Mouse (Mus musculus): ENCODE results near the gene 1500011B03Rik. TPM values are rescaled to one million over a fixed set of nuclear protein-coding genes. Genes with fewer than 3 reads are reported as not detected.

Gene 1500011B03Rik
- total RNA-seq, 2 experiments from 2014 or later, result 3.9 to 4.6 TPM

- Histone ChIP-seq H3K4me3 (no peak overlapping the region), H3K27ac (peak overlapping the region; percentile 49)
- no peak for DNase-seq
- no peak for TF ChIP-seq CTCF (IDR thresholded peaks at IDR 0.05)
- intact Hi-C loops (cut with DNase I), result no loop called here
These were observed 30.0 kb downstream of the 1500011B03Rik start for GRCm38 (mm10) chr5:114793317-114793716.

DNA sequence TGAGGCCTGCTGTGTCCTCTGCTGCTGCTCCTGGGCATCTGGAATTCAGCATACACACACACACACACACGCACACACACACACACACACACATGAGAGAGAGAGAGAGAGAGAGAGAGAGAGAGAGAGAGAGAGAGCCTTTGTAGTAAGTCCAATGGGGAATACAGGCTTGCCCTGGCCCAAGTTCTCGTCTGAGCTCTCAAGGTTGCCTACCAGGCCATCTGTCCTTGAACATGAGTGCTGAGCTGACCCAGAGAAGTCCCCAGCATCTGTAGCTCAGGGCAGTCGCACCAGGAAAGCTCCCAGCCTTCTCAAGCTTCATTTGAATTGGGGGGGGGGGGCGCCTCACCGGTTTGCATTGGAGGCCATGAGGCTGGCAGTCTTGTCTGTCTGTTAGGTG lies 38.1 kb downstream of the 1500011B03Rik start:
- no peak for DNase-seq
- no peak for TF ChIP-seq CTCF (IDR thresholded peaks at IDR 0.05)
- Histone ChIP-seq H3K4me3 (no peak overlapping the region), H3K27ac (peak overlapping the region; percentile 76; the same call in 1 of the 2 replicates)
- intact Hi-C loops (cut with DNase I), result no loop called here

DNA sequence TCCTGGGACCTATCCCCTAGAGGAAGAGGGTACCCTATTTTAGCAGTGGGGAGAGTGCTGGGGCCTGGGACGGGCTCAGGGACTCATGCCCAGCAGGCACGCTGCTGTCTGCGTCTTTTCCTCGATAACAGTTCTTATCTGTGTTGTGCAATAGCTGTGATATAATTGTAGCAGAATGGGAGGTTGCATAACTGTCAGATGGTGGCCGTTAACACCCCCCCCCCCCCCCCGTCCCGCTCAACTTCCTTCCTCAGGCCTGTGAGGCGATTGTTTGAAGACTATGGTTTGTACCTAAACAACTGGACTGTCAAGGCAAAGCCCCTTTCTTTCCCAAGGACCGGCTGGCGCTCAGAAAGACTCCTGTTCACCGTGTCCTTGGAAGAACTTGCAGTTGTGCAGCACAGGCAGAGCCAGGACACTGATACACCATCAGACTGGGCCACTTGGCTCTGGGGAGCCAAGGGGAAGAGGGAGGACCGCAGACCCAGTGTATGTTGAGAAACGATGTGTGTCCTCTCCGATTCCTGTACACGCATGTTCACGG lies 38.6 kb downstream of the 1500011B03Rik start:
- peak overlapping the region; percentile 47 for H3K4me3 ChIP-seq
- intact Hi-C loops (cut with DNase I), result no loop called here
- DNase-seq, result no peak
- no peak for TF ChIP-seq CTCF (IDR thresholded peaks at IDR 0.05)
- H3K27ac ChIP-seq, result peak overlapping the region; percentile 76

DNA sequence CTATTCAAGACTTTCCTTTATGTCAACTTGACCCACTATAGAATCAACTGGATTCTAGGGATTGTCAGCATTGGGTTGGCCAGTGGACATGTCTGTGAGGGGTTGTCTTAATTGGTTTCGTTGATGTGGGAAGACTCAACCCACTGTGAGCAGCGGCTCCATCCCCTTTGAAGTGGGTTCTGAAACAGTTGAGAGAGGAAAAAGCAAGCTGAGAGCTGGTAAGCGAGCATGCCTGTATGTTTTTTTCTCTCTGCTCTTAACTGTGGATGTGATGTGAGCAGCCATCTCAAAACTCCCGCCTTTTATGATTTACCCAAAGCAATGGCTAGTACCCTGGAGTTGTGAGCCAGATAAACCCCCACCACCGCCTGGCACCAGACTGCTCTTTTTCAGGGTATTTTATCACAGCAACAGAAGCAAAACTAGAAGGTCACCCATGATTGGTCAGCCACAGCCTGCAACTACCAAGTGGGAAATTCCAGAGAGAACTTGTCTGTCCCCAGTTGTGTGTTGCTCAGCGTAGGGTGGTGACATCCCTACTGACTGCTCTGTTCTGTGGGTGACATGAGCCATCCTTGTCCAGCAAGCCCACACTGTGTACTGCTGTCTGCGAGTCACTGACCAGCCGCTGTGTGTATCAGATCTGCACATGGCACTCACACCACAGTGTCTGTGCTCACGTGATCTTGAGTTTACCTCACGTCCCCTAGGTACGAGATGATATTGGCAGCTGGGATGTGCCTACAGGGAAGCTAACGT lies 39.7 kb downstream of the 1500011B03Rik start:
- Histone ChIP-seq H3K4me3 (no peak overlapping the region), H3K27ac (0 out of 2 replicates have a peak overlapping the region, but pooled peaks have one; percentile 76)
- no peak for TF ChIP-seq CTCF (IDR thresholded peaks at IDR 0.05)
- no peak for DNase-seq
- intact Hi-C loops (cut with DNase I), result no loop called here

- Histone ChIP-seq H3K4me3 (no peak overlapping the region), H3K27ac (no peak overlapping the region)
- no peak for DNase-seq
- intact Hi-C loops (cut with DNase I), result no loop called here
- no peak for TF ChIP-seq CTCF (IDR thresholded peaks at IDR 0.05)
These were observed 40.3 kb downstream of the 1500011B03Rik start for GRCm38 (mm10) chr5:114782991-114783390.

- H3K4me3 ChIP-seq, result no peak overlapping the region
- intact Hi-C loops (cut with DNase I), result no loop called here
- no peak for DNase-seq
- no peak for TF ChIP-seq CTCF (IDR thresholded peaks at IDR 0.05)
- no peak overlapping the region for H3K27ac ChIP-seq
These were observed 42.4 kb downstream of the 1500011B03Rik start for GRCm38 (mm10) chr5:114780912-114781311.

DNA sequence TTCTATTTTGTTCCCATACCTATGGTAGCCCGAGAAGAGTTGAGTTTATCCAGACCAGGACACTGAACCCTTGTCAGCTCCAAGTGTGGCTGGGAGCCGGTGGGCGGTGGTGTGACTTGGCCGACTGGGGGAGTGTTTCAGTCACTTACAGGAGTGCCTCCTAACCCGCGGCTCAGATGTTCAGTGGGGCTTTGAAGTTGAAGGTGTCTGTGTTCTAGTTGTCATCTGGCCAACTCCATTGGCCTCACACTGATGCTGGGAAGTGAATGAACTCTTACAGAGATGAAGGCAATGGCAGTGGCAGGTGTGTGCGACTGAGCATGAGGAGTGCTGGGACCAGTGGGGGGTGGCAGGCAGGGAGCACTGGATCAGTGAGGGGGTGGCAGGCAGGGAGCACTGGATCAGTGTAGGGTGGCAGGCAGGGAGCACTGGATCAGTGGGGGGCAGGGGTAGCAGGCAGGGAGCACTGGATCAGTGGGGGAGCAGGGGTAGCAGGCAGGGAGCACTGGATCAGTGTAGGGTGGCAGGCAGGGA lies 43.2 kb downstream of the 1500011B03Rik start:
- intact Hi-C loops (cut with DNase I), result no loop called here
- TF ChIP-seq CTCF (IDR thresholded peaks at IDR 0.05), result no peak
- no peak for DNase-seq

DNA sequence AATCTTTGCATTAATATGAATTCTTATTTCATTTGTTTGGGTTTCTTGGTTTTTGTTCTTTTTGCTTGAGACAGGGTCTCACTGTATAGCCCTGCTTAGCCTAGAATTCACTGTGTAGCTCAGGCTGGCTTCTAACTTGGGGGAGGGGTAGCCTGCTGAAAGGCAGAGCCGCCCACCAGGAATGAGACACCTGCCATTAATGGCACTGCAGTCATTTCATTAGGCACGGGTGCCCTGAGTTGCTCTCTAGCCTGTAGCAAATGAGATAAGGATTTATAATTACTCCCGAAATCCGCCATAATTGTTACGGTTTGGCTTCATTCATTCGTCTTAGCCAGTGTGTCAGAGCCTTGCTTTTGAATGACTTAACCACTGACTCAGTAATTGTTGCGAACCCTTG lies 47.1 kb downstream of the 1500011B03Rik start:
- Histone ChIP-seq H3K27ac (no peak overlapping the region), H3K4me3 (peak overlapping the region; percentile 99)
- DNase-seq, result no peak
- intact Hi-C loops (cut with DNase I), result no loop called here
- TF ChIP-seq CTCF (IDR thresholded peaks at IDR 0.05), result no peak

More for the DNA sequence above, 43.2 kb downstream of the 1500011B03Rik start:
- H3K4me3 ChIP-seq, result no peak overlapping the region
- H3K27ac ChIP-seq, result no peak overlapping the region

- TF ChIP-seq CTCF (IDR thresholded peaks at IDR 0.05), result no peak
- DNase-seq, result no peak
- Histone ChIP-seq H3K27ac (peak within 1 kb of the TSS; percentile 99), H3K4me3 (peak within 1 kb of the TSS; percentile 99)
- intact Hi-C loops (cut with DNase I), result loop anchor here (2.0 kb wide), 1 partner anchor 69 kb away; the partner anchor contains the start of gene Tchp
These were observed 48.0 kb downstream of the 1500011B03Rik start, which contains the start of gene Git2 for GRCm38 (mm10) chr5:114775056-114775979. Git2 (minus strand) TSS chr5:114775517.

- intact Hi-C loops (cut with DNase I), result loop anchor here (2.0 to 5.0 kb wide), 3 partner anchors 33 to 68 kb away; partner anchors contain the start of gene Tchp
- peak within 1 kb of the TSS; percentile 99 for H3K4me3 ChIP-seq
- peak within 1 kb of the TSS; percentile 99 for H3K27ac ChIP-seq
- no peak for TF ChIP-seq CTCF (IDR thresholded peaks at IDR 0.05)
- DNase-seq, result peak; percentile 94
These were observed 48.7 kb downstream of the 1500011B03Rik start, which contains the start of gene Ankrd13a for GRCm38 (mm10) chr5:114774403-114775051. Ankrd13a (plus strand) TSS chr5:114774677.

DNA sequence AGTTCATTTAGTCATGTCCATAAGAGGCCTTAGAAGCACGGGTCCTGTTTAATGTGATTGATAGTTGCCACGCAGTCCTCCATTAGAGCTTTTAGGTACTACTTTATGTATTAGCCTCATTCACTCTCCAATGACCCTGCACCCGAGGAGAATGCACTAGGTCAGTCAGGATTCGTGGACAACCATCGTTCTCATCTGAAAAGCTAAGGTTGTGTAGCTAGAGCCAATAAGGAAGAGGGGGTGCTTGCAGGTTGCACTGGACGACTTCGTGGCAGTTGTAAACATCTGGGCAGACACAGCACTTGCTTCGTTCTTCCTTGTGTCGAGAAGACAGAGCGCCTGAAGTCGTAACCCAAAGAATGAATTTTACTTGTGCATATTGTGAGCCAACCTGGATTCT lies 49.5 kb downstream of the 1500011B03Rik start:
- intact Hi-C loops (cut with DNase I), result loop anchor here (2.0 to 5.0 kb wide), 3 partner anchors 34 to 67 kb away; partner anchors contain the start of gene Tchp
- no peak for TF ChIP-seq CTCF (IDR thresholded peaks at IDR 0.05)
- peak overlapping the region; percentile 99 for H3K27ac ChIP-seq
- DNase-seq, result no peak
- peak overlapping the region; percentile 99 for H3K4me3 ChIP-seq
